Mouse (Mus musculus): ENCODE data around the gene Tbc1d2b.

DNA sequence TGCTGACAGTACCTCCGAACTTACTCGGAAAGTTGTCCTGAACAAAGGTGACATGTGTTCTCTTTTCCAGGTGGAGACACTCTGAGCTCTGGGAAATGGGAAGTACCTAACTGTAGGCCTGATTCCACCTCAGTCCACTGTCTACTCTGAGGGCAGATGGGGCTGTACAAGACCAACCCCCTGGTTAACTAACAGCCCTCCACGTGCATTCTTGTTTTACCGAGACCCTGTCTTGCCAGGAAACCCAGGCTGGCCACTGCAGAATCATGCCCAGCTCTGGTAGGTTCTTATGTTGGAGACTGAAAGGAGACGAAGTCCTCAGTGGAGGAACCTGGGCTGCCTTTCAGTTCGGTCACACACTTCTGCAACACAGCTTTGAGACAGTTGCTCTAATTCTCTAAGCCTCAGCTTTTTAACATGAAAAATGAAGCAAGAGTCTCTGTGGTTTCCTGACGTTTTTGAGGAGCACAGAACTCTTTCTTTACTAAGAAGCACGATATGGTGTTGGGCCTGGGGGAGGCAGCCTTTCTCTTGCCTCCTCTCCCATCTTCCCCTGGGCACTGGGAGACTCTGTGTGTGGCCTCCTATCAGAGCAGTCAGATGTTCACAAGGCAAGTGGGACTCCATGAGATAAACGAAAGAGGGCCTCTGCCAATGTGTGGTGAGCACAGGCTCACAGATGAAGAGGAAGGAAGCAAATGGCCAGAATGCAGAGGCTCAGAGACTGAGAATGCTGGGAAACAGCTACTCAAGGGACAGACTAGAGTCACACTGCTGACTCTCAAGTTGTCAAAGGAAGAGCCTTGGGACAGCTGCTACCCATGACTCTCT, 33.2 kb downstream of the Tbc1d2b start:
- no peak for TF ChIP-seq CTCF (IDR thresholded peaks at IDR 0.05; ENCODE audit: borderline replicate concordance, insufficient read depth, low read length)
- TF ChIP-seq POLR2A (IDR thresholded peaks at IDR 0.05; ENCODE audit: low read depth, low read length): no peak
